Mouse (Mus musculus): ENCODE measurements around the gene Tmem45b.
A peak's percentile ranks its signal among the peaks of the same experiment; 100 is the strongest.
"Not testable (repeated sequence)": the region's sequence is repeated elsewhere in the genome, so short reads cannot be mapped to it uniquely, and the experiment has no call there.

The Tmem45b gene

DNA sequence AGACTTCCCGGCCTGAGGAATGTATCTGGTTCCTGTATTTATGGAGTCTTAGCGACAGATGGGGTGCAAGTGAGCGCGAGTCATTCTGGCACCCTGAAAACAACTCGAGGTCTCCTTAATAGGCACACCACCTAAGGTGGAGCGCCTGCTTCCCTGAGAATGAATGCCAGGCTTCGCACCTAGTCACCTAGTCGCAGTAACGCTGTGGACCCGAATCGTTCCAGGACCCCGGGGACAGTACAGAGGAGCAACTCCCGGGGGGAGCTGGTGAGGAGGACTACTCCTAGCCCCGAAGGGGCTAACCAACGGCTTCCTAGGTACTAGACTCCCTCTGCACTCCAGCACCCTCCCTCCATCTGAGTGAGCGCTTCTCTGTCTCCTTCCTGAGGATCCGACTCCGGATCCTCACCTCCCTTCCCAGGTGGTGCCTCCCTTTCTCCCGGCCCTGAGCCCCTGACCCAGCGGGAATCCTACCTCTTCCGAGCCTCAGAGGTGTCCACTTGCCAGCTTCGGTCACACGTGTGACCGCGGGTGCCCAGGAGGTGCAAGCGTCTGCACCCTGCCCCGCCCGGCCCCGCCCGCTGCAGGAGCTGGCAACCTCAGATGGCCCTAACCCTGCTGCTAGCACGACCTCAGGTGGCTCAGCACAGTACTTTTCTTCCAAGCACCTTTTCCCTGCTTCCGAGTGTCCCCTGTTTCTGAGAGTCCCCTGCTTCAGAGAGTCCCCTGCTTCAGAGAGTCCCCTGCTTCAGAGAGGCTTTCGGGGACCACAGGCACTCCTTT lies at the start of gene Tmem45b:
TSS of gene Tmem45b (minus strand) at position 771 of the 783 bp plus-strand sequence.
- DNase-seq = no peak

DNA sequence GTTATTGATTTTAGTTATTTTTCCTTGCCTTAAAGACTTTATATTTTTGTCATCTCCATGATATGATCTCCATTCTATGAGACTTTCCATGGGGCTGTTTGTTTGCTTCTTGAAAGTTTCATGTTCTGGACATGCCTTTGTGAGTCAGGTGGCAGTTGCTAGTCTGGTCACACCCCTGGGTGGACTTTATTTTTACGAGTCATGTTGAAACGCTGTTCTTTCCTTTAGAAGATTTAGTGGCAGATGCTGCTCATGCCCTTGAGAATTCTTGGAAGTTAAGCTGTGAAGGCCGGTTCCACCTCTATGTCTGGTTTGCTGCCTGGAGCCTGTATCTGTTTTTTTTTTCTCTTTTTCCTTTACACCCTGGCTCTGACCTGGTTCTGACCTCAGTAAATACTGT lies 43.9 kb upstream of the Tmem45b start:
- DNase-seq = no peak

DNA sequence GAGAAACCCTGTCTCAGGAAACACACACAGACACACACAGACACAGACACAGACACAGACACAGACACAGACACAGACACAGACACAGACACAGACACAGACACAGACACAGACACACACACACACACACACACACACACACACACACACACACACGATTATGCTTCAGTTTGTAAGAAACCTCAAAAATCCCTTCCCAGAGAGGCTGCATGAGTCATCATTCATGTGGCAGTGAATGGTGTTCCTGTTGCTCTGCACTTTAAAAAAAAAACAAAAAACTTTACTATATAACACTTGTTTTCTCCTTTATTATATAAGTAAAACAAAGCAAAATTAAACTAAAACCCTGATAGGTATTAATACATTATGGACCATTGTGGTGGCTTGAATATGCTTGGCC lies 37.0 kb upstream of the Tmem45b start:
- DNase-seq = not testable (repeated sequence)

DNA sequence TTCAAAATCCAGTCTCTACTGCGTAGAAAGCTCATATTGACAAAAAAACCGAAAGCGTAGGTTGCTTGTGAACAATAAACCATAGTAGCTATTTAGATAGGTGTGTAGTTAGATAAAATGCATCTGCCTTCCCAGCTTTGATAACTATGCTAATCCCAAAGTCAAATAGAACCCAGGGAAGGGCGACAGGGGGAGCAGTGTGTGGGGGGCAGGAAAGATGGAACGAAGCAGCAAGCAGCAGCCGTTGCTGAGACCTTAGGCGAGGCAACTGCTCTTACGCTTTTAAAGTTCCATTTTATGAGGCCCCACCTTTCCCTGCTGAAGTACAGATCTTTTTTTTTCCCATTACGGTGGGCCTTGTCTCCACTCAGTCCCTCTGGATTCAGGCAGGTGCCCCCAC lies 1.1 kb downstream of the Tmem45b start:
- no peak for DNase-seq

DNA sequence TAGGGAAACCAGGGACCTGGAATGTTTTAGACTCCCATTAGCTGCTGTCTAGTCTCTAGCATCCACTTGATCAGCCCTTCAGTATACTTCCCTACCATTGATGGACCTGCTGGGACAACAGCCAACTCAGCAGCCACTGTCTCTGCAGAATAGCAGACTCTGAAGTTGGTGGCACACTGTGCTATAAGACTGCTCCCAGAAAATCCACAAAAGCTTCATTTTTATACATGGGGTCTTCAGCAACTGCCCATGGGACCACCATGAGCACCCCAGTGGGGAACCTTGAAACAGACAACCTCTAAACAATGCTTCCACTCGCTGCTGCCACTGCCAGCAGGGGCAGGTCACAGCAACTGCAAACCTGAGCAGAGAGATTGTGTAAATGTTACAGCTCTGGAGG lies 9.9 kb downstream of the Tmem45b start:
- DNase-seq = no peak

DNA sequence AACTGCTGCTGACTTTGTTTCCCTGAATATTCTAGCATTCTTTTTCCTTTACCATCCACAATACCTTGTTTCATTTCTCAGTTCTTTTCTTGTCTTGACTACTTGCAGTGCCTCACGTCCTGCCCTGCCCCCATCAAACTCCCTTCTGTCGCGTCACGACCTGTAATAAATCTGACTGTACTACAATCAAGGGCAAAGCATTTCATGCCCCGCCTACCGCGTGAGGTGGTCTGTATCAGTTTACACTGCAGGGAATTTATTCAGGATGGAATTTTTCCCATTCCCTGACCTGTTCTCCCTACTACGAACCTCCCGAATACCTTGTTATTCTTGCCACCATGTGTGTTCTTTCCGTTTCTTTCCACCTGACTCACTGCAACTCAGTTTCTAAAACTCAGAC lies 12.1 kb downstream of the Tmem45b start:
- no peak for DNase-seq

DNA sequence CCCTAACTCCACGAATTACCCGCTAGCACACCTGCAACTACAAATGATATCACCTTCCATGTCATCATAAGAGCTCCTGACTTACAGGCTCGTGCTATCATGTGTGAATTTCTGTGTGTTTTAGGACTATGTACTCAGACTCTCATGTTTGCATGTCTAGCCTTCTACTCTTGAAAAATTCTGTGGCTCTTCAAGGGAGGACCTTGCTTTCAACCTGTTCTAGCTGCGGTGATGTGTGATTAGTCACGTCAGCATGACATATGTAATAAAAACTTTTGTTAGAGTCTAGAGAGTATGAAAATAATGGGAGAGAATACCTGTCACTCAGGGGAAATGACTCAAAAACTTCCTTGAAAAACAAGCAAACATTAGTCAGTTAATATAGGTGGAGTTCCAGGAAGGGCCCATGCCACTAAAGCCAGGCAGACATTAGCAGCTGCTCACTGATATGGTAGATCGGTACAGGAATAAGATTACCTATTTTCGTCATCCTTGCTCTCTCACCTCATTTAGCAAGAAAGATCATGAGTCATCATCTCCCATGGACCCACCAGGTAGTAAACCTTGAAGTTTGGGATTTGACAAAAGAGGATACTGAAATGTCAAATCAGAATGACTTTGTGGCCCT lies 15.0 kb downstream of the Tmem45b start:
- DNase-seq = no peak

DNA sequence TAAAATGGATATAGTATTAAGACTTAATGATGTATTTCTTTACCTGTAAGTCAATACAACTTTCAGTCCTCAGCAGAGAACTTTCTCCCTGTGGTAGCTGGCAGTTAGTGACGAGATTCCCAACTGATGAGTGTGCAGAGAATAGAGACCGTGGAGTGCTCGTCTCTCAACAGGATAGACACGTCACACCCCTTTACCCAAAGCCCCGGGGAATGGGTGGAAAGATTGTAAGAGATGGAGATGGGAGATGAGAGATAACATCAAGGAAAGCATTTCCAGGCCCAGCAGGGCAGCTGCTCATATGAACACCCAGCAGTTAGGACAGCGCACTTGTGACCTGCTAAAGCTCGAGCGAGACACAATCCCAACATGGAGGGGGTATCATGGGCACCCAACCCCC lies 20.0 kb downstream of the Tmem45b start:
- DNase-seq = no peak

DNA sequence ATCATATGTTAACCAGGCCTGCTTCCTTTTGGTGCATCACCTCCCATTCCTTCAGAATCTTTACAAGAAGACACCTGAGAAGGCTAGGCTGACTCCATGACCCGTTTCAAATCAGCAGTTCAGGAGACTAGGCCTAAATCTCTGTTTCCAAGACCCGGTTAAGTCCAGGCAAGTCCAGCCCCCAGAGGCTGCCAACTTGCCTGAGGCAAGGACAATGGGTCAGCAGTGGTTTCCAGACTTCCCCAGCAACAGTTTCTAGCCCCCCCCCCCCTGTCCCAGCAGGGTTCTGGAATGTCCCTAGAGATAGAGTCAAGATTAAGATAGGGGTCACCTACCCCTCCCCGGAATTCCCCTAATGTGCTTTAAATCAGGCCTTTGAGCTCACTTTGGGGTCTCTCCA lies 22.8 kb downstream of the Tmem45b start:
- DNase-seq = no peak

DNA sequence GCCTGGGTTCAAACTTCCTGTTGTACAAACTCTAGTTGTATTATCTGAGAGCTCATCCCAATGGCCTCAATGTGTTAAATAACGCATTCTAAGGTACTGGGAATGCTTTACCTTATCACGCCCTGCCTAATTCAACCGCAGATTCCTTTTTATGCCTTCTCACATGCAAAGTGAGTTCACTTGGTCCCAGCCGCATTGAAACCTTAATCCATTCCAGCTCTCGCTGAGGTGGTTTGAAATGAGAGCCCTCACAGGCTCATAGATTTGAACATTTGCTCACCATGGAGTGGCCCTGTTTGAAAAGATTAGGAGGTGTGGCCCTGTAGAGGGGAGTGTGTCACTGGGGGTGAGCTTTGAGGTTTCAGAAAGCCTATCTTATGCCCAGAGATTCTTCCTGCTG lies 23.9 kb downstream of the Tmem45b start:
- no peak for DNase-seq

DNA sequence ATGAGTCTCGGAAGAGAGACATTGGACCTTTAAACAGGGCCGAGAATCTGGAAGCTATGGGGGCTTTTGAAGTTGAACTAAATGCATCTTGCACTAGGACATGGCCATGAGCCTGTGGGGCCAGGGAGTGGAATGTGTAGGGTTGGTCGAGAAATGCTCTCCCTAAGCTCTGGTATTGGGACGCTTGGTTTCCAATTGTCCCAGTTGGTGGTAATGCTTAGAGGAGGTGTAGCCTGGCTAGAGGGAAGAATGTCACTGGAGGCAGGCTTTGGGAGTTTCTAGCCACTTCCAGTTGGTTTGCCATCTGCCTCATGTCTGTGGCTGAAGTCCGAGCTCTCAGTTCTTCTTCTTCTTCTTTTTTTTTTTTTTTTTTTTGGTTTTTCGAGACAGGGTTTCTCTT lies 24.9 kb downstream of the Tmem45b start:
- DNase-seq = no peak

DNA sequence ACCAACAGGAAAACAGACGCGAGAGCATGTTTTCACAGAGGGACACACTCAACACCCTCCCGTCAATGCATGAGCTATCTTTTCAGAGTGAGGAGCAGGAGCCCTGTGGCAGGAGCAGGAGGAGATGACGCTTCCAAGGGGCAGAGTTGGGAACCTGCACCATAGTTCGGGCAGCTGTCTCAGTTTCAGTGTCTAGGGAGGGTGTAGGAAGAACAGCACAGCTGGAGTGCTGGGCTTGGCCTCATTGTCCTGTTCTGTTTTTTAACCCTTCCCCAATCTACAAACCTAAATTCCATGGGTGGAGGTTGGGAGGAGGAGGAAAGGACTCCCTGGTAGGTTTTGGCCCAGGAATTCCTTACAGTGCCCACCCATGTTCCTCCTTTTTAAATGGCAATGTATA lies 25.4 kb downstream of the Tmem45b start:
- no peak for DNase-seq

DNA sequence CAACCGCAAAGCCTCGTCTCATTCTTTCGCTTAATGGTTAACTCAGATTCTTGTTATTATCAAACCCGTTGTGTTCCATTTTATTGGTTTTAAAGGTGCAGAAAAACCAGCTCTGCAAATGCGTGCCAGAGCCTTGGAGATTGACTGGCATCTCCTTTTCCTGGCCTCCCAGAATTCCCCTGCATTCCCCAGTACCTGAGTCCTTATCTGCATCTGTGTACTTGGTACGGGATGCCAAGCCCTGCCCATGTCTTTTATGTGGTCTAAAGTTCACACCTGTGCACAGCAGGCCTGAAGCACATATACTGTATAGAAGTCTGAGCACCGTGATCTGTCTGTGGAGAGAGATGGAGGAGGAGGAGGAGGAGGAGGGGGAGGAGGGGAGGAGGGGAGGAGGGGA lies 26.4 kb downstream of the Tmem45b start:
- DNase-seq = no peak

DNA sequence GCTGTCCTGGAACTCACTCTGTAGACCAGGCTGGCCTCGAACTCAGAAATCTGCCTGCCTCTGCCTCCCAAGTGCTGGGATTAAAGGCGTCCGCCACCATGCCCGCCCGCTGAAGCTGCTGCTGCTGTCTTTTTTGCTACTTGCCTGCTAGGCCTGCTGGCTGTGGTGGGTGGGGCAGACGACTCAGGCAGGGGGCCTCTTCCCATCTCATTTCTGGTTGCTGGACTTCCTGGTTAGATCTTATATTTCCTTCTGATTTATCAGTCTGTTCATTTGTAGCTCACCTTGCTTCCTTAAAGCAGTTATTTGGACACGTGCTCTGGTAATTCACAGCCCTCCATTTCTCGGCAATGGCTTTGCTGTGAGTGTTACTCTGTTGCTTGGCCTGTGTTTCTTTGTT lies 28.8 kb downstream of the Tmem45b start:
- DNase-seq = no peak

DNA sequence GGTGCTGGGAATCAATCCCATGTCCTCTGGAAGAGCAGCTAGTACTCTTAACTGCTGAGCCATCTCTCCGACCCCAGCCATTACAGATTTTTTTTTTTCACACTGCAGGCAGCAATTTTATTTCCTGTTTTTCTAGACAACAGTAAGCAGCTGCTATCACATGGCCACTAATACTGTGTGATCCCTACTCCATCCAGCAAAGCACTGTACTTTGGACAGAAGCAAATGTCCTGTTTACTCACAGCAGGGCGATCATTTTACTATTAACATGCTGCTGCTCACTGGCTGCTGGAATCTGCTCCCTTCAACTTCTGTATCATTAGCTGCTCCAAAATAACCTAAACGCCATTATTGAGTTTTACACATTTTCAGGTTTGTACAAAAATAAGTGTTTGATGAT lies 30.8 kb downstream of the Tmem45b start:
- no peak for DNase-seq

DNA sequence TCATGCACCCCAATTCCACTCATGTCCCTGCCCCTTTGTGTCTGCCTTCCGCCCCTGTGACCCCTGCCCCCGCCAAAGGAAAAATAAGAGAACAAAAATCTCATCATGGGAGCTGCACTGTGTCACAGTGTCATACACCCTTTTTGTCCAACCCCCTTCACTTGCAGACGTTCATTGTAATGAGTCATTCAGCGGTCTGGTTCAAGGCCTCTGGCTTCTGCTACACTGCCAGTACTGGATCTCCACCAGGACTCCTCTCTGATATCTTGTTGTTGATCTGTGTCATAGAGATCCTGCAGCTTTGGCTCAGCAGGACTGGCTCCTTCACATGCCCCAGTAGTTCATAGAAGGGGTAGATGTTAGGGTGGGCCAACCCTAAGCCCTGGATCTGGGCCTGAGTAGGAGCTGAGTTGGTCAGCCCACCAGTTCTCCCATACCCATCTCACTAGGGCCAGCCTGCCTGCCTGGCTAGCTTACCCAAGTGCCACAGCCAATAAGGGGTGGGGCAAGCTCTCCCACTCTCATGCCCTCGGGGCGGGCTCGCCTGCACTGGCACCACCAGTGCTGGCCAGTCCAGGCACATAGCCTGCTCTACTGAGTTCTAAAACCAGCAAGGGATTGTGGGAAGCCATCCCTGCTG lies 31.8 kb downstream of the Tmem45b start:
- no peak for DNase-seq

DNA sequence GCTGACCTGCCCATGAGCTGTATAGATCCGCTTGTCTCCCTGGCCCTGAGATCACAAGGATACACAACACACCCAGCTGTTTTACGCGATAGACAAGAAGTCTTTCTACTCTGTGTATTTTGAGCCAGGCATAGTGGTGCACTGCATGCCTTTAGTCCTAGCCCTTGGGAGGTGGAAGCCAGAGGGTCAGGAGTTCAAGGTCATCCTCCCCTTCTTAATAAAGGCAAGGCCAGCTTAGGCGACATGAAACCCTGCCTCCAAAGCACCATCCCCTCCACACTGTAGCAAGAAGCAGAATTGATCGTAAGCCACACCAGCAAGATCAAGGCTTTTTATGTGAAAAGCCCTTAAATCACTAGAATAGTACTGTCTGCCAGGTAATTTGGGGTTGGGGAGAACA lies 32.5 kb downstream of the Tmem45b start:
- DNase-seq = no peak

DNA sequence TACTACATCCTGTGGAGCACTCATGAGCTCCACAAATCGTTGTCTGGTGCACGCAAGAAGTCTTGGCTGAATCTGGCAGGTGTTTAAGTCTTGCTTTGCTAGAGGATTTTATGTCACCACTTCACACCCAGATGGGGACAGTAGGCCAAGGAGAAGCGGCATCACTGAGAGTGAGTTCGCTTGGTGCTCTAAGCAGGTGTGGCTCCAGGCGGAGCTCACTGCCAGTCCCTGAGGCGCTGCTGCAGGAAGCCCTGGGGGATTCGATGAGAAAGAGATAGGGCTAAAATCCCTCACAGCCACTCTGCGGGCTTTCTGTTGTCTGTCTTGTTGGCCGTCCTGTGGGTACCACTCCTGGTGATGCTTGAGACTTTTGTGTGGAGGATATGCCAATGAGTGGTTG lies 34.3 kb downstream of the Tmem45b start:
- DNase-seq = no peak

DNA sequence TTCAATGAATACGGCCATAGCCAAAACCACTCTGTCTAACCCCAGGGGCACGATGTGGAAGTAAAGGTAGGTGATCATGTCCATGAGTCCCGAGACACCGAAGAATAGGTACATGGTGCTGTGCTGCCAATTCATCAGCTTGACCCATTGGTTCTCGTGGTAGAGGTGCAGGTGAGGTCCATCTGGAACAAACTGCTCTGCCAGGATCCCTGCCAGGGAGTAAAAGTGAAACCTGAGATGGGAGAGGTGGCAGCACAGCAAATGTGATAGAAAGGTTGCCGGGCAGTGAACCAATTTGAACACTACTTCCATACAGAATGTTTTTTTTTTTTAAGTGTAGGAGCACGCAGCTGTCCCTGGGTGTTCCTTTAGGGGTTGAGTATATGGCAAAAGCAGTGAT lies 35.3 kb downstream of the Tmem45b start:
- no peak for DNase-seq

DNA sequence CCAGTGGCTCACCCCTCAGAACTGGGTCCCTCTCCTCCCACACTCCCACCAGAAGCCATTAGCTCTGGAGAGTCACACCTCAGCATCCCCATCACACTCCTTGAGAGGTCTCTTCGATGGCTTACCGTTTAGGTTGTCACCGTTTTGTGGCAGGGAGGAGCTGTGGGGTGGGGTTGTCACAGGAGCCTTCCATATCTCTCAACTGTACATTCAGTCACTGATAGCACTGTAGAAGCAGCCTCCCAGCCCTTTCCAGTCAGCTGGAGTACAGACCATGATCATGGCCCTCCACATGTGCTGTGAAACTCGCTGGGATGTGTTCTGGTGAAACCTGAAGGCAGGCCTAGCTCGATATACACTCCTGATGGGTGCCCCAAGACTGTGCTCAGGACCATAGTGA lies 42.1 kb downstream of the Tmem45b start:
- DNase-seq = no peak

DNA sequence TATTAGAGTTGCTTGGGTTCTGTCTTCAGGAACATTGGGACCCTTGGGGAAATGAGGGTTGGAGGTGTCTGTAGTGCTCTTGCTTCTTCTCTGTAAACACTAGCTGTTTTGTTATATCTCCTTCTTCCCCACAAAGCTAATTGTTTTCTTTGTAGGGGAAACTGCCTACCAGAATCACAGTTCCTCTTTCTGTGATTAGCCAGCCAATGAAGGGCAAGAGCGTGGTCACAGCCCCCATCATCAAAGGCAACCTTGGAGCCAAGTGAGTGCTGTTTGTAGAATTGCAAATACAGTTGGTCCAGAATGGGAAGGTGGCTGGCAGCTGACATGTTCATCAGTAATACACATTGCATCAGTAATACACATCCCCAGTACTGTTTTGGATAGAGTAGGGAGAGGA lies 45.4 kb downstream of the Tmem45b start:
- DNase-seq = no peak

DNA sequence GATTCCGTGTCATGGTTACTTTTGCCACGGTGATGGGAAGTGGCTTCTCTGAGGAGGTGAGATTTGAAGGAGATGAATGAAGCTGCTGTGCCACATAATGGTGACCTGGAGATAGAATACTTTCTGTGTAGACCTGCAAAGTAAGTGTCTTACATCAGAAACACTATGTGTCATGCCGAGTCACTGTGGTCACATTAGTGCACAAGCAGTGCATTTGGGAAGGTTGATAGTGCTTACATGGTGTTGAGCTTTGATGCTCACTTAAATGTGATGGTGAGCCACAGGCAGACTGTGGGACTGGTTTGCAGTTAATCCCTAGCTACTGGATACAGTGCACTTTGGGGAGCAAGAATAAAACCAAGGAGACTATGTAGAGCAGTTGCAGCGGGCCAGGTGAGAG lies 52.1 kb downstream of the Tmem45b start:
- DNase-seq = no peak

DNA sequence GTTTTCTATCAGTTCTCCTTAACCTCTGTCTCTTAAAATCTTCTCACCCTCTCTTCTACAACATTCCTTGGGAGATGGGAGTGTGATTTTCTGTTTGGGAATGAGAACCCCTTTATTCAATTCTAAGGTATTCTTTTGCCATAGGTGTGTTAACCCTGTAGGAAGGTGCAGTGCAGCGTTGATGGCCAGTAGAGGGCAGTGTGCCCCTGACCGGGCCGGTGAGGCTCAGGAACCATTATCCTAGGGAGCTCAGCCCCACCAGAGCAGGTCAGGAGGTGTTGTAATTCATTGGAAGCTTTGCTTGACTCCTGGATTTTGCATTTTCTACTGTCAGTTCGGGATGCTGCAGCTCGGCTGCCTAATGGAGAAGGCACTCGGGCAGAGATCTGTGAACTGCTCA lies 59.0 kb downstream of the Tmem45b start:
- DNase-seq = peak; percentile 30

DNA sequence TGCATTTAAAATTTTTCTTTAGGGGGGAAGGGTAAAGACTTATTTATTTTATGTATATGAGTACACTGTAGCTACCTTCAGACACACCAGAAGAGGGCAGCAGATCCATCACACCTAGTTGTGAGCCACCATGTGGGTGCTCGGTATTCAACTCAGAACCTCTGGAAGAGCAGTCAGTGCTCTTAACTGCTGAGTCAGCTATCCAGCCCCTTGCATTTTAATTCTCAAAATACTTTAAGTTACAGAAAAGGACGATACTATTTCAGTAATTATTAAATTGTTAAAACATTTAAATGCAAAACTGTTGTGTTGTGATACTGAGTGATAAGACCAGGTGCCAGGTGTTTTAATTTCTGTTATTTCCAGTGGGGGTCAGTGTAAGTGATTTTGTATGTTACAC lies 60.0 kb downstream of the Tmem45b start:
- DNase-seq = no peak
